Mouse (Mus musculus) Muller cell, postnatal 12 days (primary cell): ENCODE results near the gene Ankrd40.

ENCODE experiments used
- DNase-seq: peaks from one replicate; pipeline ENCODE4 v3.0.0-alpha.2; 2015; ENCODE audit errors: inconsistent ontology term

Ankrd40 gene

GRCm38 (mm10) chr11:94327693-94328643, at the start of gene Ankrd40:
Ankrd40 (plus strand) TSS chr11:94328001.
- DNase-seq: peak; percentile 99

- DNase-seq: no peak
Measured at GRCm38 (mm10) chr11:94281199-94282181, 46.3 kb upstream of the Ankrd40 start, which contains the start of gene Gm21885. Gm21885 (plus strand) TSS chr11:94281873.

GRCm38 (mm10) chr11:94282291-94282690, 45.5 kb upstream of the Ankrd40 start:
- DNase-seq: no peak

GRCm38 (mm10) chr11:94283536-94284099, 44.2 kb upstream of the Ankrd40 start:
- DNase-seq: no peak

DNA sequence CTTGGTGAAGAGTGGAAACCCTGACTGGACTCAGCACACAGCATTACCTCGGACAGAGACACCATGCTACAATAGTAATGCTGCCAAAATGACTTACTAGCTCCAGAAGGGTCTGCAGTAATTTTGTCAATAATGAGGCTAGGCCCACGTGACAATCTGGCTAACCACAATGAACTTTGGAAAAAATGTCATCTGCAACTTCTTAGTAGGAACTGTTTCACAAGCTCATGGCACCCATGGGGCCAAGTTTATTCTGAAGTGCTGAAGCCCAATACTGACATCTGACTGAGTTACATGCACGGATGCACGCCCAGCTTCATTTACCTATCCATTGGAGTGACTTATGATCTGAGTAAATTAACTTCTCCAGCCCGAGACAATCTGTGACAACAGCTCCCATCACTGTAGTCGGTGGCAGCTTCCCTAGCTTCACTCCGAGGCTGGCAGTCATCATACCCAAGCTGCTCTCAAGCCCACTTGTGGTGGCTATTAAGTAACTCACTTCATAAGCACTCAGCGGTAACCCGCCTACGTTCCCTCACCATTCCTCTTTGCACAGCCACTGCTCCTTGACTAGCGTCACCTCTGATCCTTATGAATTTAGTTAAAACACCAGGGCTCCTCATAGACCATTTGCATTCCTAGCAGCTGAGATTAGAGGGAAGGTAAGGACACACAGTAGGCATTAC, 41.8 kb upstream of the Ankrd40 start:
- DNase-seq: no peak

GRCm38 (mm10) chr11:94287105-94287504, 40.7 kb upstream of the Ankrd40 start:
- DNase-seq: no peak

GRCm38 (mm10) chr11:94290062-94290740, 37.6 kb upstream of the Ankrd40 start:
- no peak for DNase-seq

DNA sequence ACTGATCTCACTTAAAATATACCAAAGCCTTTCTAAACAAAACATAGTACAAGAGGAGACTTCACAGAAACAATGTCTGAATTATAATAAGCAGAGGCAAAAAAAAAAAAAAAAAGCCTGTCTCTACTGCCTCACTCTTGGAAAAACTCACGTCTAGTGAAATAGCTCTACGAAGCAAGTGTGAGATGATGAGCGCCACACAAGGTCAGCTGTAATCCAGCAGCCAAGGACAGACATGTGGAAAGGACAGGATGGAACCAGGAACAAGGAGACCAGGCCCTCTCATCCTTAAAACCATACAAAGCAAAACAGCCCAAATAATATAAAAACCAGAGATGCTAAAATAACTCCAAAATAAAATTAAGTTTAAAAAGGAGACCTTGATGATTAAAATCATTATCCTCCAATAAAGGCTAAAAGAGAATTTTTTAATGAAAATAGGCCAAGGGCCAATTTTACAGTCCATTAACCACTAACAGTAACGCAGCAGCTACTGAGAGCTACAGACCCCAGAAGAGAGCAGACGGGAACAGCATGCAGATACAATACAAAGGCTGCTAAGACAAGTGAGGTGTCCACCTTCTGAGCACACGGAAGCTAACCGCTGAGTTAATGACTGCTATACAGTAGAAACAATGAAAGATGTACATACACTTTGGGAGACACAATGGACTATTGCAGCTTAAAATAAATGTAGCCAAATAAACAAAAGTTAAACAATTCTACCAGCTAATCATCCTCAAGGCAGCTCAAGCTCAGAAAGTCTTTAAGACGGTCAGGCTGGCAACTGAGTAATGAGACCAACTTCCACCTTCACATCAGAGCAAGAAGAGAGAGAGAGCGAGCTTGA, 32.6 kb upstream of the Ankrd40 start:
- no peak for DNase-seq

GRCm38 (mm10) chr11:94312733-94313132, 15.1 kb upstream of the Ankrd40 start:
- DNase-seq: no peak

GRCm38 (mm10) chr11:94314098-94314652, 13.6 kb upstream of the Ankrd40 start:
- DNase-seq: no peak

DNA sequence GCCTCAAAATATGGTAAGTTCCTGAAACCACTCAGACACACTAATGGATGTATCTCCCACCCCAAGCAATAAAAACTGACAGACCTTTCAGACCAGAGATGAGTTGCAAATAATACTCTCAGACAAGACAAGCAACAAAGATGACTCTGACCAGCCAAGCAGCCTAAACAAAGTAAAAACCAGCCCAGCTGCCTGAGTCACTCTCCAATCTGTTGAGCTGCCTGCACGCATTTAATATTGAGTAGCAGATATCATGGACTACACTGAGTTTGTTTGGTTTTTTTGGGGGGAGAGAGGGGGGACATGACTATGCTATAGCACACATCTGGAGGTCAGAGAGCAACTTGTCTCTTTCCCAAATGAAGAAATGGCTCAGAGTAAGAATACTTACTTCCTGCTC, 12.5 kb upstream of the Ankrd40 start:
- DNase-seq: peak; percentile 19

GRCm38 (mm10) chr11:94316528-94316927, 11.3 kb upstream of the Ankrd40 start:
- no peak for DNase-seq

DNA sequence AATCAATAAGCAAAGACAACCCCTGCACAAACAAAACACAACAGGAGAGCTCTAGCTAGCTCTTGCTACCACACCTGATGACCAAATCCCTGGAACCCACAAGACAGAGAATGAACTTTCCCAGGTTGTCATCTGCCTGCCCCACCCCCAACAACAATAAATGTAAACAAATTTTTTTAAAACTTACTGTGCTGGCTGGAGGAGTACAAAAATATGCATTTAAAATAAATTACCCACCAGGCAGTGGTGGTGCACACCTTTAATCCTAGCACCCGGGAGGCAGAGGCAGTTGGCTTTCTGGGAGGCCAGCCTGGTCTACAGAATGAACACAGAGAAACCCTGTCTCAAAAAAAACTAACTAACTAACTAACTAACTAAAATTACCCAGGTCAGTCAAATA, 10.8 kb upstream of the Ankrd40 start:
- no peak for DNase-seq

DNA sequence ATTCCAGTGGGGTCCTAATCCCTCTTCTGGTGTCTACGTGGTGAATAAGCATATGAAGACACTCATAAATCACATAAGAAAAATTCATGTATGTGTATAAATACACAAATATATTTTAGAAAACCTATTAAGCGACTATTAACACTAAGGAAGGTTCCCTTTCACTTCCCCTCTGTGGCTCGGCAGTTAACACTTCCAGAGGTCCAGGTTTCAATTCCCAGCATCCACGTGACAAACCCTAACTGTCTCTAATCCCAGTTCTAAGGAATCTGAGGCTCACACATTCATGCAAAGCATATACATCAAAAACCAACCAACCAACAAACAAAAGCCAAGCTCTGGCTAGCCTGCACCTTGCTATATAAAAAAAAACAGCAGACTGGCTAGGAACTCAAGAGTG, 10.3 kb upstream of the Ankrd40 start:
- no peak for DNase-seq

- no peak for DNase-seq
Measured at GRCm38 (mm10) chr11:94318056-94318455, 9.7 kb upstream of the Ankrd40 start.

- no peak for DNase-seq
Measured at GRCm38 (mm10) chr11:94320969-94321930, 6.6 kb upstream of the Ankrd40 start.

DNA sequence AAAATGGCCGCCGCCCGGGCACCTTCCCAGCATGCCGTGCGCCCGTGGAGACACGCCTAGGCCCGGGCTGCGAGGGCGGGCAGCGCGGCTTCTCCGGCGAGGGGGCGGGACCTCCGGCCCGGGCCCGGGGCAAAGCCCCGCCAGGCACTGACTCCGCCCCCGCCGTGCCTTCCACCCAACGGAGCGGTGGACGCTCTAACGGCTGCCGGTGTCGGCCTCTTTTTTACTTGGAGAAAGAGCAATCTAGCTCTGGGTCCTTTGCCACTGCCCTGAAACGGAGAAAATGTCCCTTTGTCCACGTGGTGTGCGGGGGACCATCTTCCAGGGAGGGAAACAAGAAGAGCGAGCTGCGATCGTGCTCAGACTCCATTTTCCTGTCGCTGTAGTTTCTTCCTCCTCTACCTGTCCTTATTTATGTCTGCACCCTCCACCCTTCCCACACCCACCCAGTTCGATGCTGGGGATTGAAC, 5.8 kb upstream of the Ankrd40 start, which contains the start of gene Luc7l3:
Gene Luc7l3 (minus strand): TSS at position 58 of the 470 bp plus-strand sequence.
- peak; percentile 96 for DNase-seq

GRCm38 (mm10) chr11:94322636-94323035, 5.2 kb upstream of the Ankrd40 start:
- DNase-seq: no peak
